Mouse (Mus musculus) heart, embryonic 11.5 days (tissue): ENCODE data around the gene Trim26. TPM values are rescaled to one million over a fixed set of nuclear protein-coding genes. Genes with fewer than 3 reads are reported as not detected.

Experiments
- ATAC-seq: fragments of 200-750 bp; cut with Nextera tagmentation; replicated peaks from 2 replicates; pipeline ENCODE4 v1.8.0; 2017; ENCODE audit warnings: moderate library complexity; ENCODE audit not compliant: insufficient number of reproducible peaks, low FRiP score, low TSS enrichment
- H3K27ac ChIP-seq: fragments of 300-500 bp; sonication (generic); 2 replicates; pipeline ENCODE4 v1.5.1; 2014; ENCODE audit warnings: mild to moderate bottlenecking, low read depth, low read length
- H3K27me3 ChIP-seq: fragments of 300-500 bp; sonication (generic); 2 replicates; pipeline ENCODE4 v1.6.1; 2014; ENCODE audit warnings: mild to moderate bottlenecking, low read length, mixed read lengths; ENCODE audit not compliant: control insufficient read depth, insufficient read depth
- H3K36me3 ChIP-seq: fragments of 300-500 bp; sonication (generic); 2 replicates; pipeline ENCODE4 v1.6.1; 2014; ENCODE audit warnings: mild to moderate bottlenecking, low read length, moderate library complexity, mixed read lengths; ENCODE audit not compliant: control insufficient read depth, insufficient read depth
- H3K4me1 ChIP-seq: fragments of 300-500 bp; sonication (generic); 2 replicates; pipeline ENCODE4 v1.6.1; 2014; ENCODE audit warnings: low read length; ENCODE audit not compliant: control insufficient read depth, insufficient read depth
- H3K4me2 ChIP-seq: fragments of 300-500 bp; sonication (generic); 2 replicates; pipeline ENCODE4 v1.6.1; 2014; ENCODE audit warnings: mild to moderate bottlenecking, moderate library complexity
- H3K4me3 ChIP-seq: fragments of 300-500 bp; sonication (generic); 2 replicates; pipeline ENCODE4 v1.5.1; 2014; ENCODE audit warnings: low read depth, low read length
- H3K9ac ChIP-seq: fragments of 300-500 bp; sonication (generic); 2 replicates; pipeline ENCODE4 v1.6.1; 2014; ENCODE audit warnings: mild to moderate bottlenecking, low read depth, low read length, moderate library complexity
- H3K9me3 ChIP-seq: fragments of 300-500 bp; sonication (generic); replicated peaks from 2 replicates; pipeline ENCODE4 v1.6.1; 2016; ENCODE audit warnings: low read length; ENCODE audit not compliant: control insufficient read depth
- WGBS: fragments of 180-500 bp; shearing (Covaris S2); extraction: QIAGEN DNeasy Blood & Tissue Kit; methylation state at CpG from one replicate; pipeline ENCODE4 v1.1.7; 2014; ENCODE audit not compliant: insufficient replicate concordance; 5-methylcytosine and 5-hydroxymethylcytosine counted together
- polyA plus RNA-seq: library from polyadenylated mRNA; unstranded; fragments of >200 nt; fragmentation: Nextera tagmentation; extraction: Ambion mirVana; gene quantifications from 2 replicates; pipeline ENCODE4 v1.2.1, GENCODE M21; 2014

The Trim26 gene
- polyA plus RNA-seq, 1 experiment from 2014 or later: 21.4 TPM

- Histone ChIP-seq H3K9me3 (no peaks in the 10 kb centered on the region), H3K36me3 (peaks cover 14% of the 10 kb centered on the region), H3K4me3 (no peak overlapping the region), H3K27ac (no peak overlapping the region), H3K4me2 (no peak overlapping the region), H3K4me1 (peaks cover 2% of the 10 kb centered on the region; the same call in 1 of the 2 replicates), H3K9ac (no peak overlapping the region), H3K27me3 (peaks cover 23% of the 10 kb centered on the region)
- 65% methylated on average over 2 of the region's 2 CpGs for WGBS
- no peak for ATAC-seq
Observed at GRCm38 (mm10) chr17:36861680-36862079, 24.7 kb downstream of the Trim26 start.

GRCm38 (mm10) chr17:36866719-36867527 lies 30.0 kb downstream of the Trim26 start, which contains the start of gene Trim15:
Trim15 (minus strand) TSS chr17:36867210.
- Histone ChIP-seq H3K9ac (peak within 1 kb of the TSS; percentile 4; the same call in 1 of the 2 replicates), H3K4me3 (peak within 1 kb of the TSS; percentile 21), H3K4me1 (peaks cover 3% of the 10 kb centered on the region; the same call in 1 of the 2 replicates), H3K27ac (no peak within 1 kb of the TSS), H3K4me2 (peak within 1 kb of the TSS; percentile 52), H3K27me3 (peaks cover 39% of the 10 kb centered on the region), H3K36me3 (no peaks in the 10 kb centered on the region), H3K9me3 (no peaks in the 10 kb centered on the region)
- 12% methylated on average over 29 of the region's 29 CpGs for WGBS
- peak; percentile 70 for ATAC-seq

GRCm38 (mm10) chr17:36868836-36869235 lies 31.9 kb downstream of the Trim26 start:
- H3K36me3 ChIP-seq: no peaks in the 10 kb centered on the region
- H3K9me3 ChIP-seq: no peaks in the 10 kb centered on the region
- no peak for ATAC-seq
- peaks cover 34% of the 10 kb centered on the region for H3K27me3 ChIP-seq
- WGBS: 73% methylated on average over 2 of the region's 2 CpGs
- H3K4me3 ChIP-seq: no peak overlapping the region
- no peak overlapping the region for H3K4me2 ChIP-seq
- peaks cover 3% of the 10 kb centered on the region; the same call in 1 of the 2 replicates for H3K4me1 ChIP-seq
- peak overlapping the region; percentile 66 for H3K27ac ChIP-seq
- no peak overlapping the region for H3K9ac ChIP-seq

- H3K4me2 ChIP-seq: peak within 1 kb of the TSS; percentile 29
- no peaks in the 10 kb centered on the region for H3K36me3 ChIP-seq
- peak within 1 kb of the TSS; percentile 62 for H3K9ac ChIP-seq
- peaks cover 31% of the 10 kb centered on the region for H3K27me3 ChIP-seq
- H3K9me3 ChIP-seq: no peaks in the 10 kb centered on the region
- ATAC-seq: peak; percentile 91
- H3K4me3 ChIP-seq: peak within 1 kb of the TSS; percentile 39
- WGBS: 66% methylated on average over 4 of the region's 4 CpGs
- H3K4me1 ChIP-seq: peaks cover 3% of the 10 kb centered on the region; the same call in 1 of the 2 replicates
- peak within 1 kb of the TSS; percentile 70 for H3K27ac ChIP-seq
Observed at GRCm38 (mm10) chr17:36869284-36869954, 32.5 kb downstream of the Trim26 start, which contains the start of gene Trim10. Trim10 (plus strand) TSS chr17:36869574.

- peak overlapping the region; percentile 70 for H3K27ac ChIP-seq
Observed at GRCm38 (mm10) chr17:36869955-36870810, 33.2 kb downstream of the Trim26 start.

GRCm38 (mm10) chr17:36874636-36875035 lies 37.7 kb downstream of the Trim26 start:
- WGBS: 55% methylated on average over 4 of the region's 4 CpGs
- ATAC-seq: no peak
- Histone ChIP-seq H3K36me3 (no peaks in the 10 kb centered on the region), H3K4me1 (no peaks in the 10 kb centered on the region), H3K27me3 (peaks cover 2% of the 10 kb centered on the region; the same call in 1 of the 2 replicates), H3K9me3 (no peaks in the 10 kb centered on the region), H3K4me2 (no peak overlapping the region), H3K27ac (no peak overlapping the region), H3K4me3 (no peak overlapping the region), H3K9ac (no peak overlapping the region)

More at GRCm38 (mm10) chr17:36869955-36870810, 33.2 kb downstream of the Trim26 start:
- Histone ChIP-seq H3K4me2 (peak overlapping the region; percentile 29), H3K36me3 (no peaks in the 10 kb centered on the region), H3K4me1 (peaks cover 3% of the 10 kb centered on the region; the same call in 1 of the 2 replicates), H3K27me3 (peaks cover 24% of the 10 kb centered on the region), H3K4me3 (peak overlapping the region; percentile 39), H3K9me3 (no peaks in the 10 kb centered on the region), H3K9ac (peak overlapping the region; percentile 62)
- WGBS: 62% methylated on average over 25 of the region's 25 CpGs
- 0 out of 2 replicates have a peak, but pooled peaks have one; percentile 20 for ATAC-seq

GRCm38 (mm10) chr17:36883350-36883749 lies 46.4 kb downstream of the Trim26 start:
- WGBS: 79% methylated on average over 2 of the region's 2 CpGs
- H3K4me3 ChIP-seq: no peak overlapping the region
- no peak for ATAC-seq

More at GRCm38 (mm10) chr17:36883350-36883749, 46.4 kb downstream of the Trim26 start:
- H3K36me3 ChIP-seq: no peaks in the 10 kb centered on the region
- no peak overlapping the region for H3K4me2 ChIP-seq
- no peaks in the 10 kb centered on the region for H3K9me3 ChIP-seq
- no peak overlapping the region for H3K27ac ChIP-seq
- no peak overlapping the region for H3K9ac ChIP-seq
- no peaks in the 10 kb centered on the region for H3K4me1 ChIP-seq
- H3K27me3 ChIP-seq: no peaks in the 10 kb centered on the region
